Mouse (Mus musculus) skeletal muscle tissue, postnatal 0 days (tissue): ENCODE results near the gene Zfp59. TPM values are rescaled to one million over a fixed set of nuclear protein-coding genes. Genes with fewer than 3 reads are reported as not detected.

Experiments
- polyA plus RNA-seq: library from polyadenylated mRNA; unstranded; fragments of >200 nt; fragmentation: Nextera tagmentation; extraction: Ambion mirVana; gene quantifications from 2 replicates; pipeline ENCODE4 v1.2.1, GENCODE M21; 2015

Gene Zfp59
- 2.7 and 2.9 TPM in 2 replicates for polyA plus RNA-seq

GRCm38 (mm10) chr7:27838323-27839249, at the start of gene Zfp59:
Gene Zfp59, plus strand, starts transcription at chr7:27838607.

GRCm38 (mm10) chr7:27806896-27807295, 31.5 kb upstream of the Zfp59 start, which contains the start of gene Zfp626:
Gene Zfp626, plus strand, starts transcription at chr7:27807196.

GRCm38 (mm10) chr7:27857227-27857626, 18.8 kb downstream of the Zfp59 start, which contains the start of gene Zfp607a:
Gene Zfp607a, plus strand, starts transcription at chr7:27857527.

Other genes starting within 250 kb of the Zfp59 start
- 116 and 131 TPM in 2 replicates for gene Akt2, start 247.1 kb upstream of the Zfp59 start, polyA plus RNA-seq
- gene Ttc9b, start 184.7 kb upstream of the Zfp59 start, polyA plus RNA-seq: 0.07 TPM in 1 of 2 replicates, not detected in the other
- 2.8 and 5.1 TPM in 2 replicates for gene Map3k10, start 164.0 kb upstream of the Zfp59 start, polyA plus RNA-seq
- 2.4 and 2.8 TPM in 2 replicates for gene Zfp607b, start 149.3 kb upstream of the Zfp59 start, polyA plus RNA-seq
- gene Zfp60, start 107.2 kb upstream of the Zfp59 start, polyA plus RNA-seq: 8.7 and 10.3 TPM in 2 replicates
- 0.87 and 0.96 TPM in 2 replicates for gene Zfp626, start 31.4 kb upstream of the Zfp59 start, polyA plus RNA-seq
- 1.8 TPM in 2 replicates for gene Zfp607a, start 18.9 kb downstream of the Zfp59 start, polyA plus RNA-seq
- gene Zfp974, start 90.9 kb downstream of the Zfp59 start, polyA plus RNA-seq: 3.1 and 3.4 TPM in 2 replicates
- 7.2 and 7.6 TPM in 2 replicates for gene Zfp780b, start 140.6 kb downstream of the Zfp59 start, polyA plus RNA-seq
- 0.55 and 0.78 TPM in 2 replicates for gene Zfp850, start 175.5 kb downstream of the Zfp59 start, polyA plus RNA-seq
- 179 and 196 TPM in 2 replicates for gene Psmc4, start 211.5 kb downstream of the Zfp59 start, polyA plus RNA-seq
- not detected in 2 replicates for gene Fcgbp, start 232.6 kb downstream of the Zfp59 start, polyA plus RNA-seq